Mouse (Mus musculus): ENCODE results near the gene Ctnna2.

GRCm38 (mm10) chr6:77213757-77214409, 765.6 kb downstream of the Ctnna2 start:
- TF ChIP-seq POLR2A (IDR thresholded peaks at IDR 0.05; ENCODE audit: insufficient read length, low read depth), result no peak
- no peak for TF ChIP-seq MYOG (IDR thresholded peaks at IDR 0.05; ENCODE audit: control insufficient read depth in 1 of 3, insufficient read depth in 1 of 3, insufficient read length in 2 of 3, low read depth in 2 of 3)
- TF ChIP-seq MAX (IDR thresholded peaks at IDR 0.05; ENCODE audit: low read depth), result no peak
- TF ChIP-seq TCF12 (IDR thresholded peaks at IDR 0.05; ENCODE audit: insufficient read depth, poor library complexity, severe bottlenecking), result no peak
- TF ChIP-seq USF1 (IDR thresholded peaks at IDR 0.05; ENCODE audit: low read depth), result no peak
- no peak for TF ChIP-seq SRF (IDR thresholded peaks at IDR 0.05; ENCODE audit: control insufficient read depth, insufficient read length, low read depth)
- no peak for TF ChIP-seq POLR2AphosphoS2 (IDR thresholded peaks at IDR 0.05; ENCODE audit: insufficient read length, low read depth)
- TF ChIP-seq E2F4 (IDR thresholded peaks at IDR 0.05; ENCODE audit: insufficient read depth), result no peak
- TF ChIP-seq CEBPB (IDR thresholded peaks at IDR 0.05; ENCODE audit: insufficient read depth, poor library complexity, severe bottlenecking), result no peak
- no peak for TF ChIP-seq MYOD1 (IDR thresholded peaks at IDR 0.05; ENCODE audit: control insufficient read depth in 1 of 3, insufficient read length in 2 of 3, low read depth in 2 of 3)
- no peak for TF ChIP-seq REST (IDR thresholded peaks at IDR 0.05; ENCODE audit: insufficient read depth, insufficient read length)
